Mouse (Mus musculus): Measurements from ENCODE around the gene Wnk2. TPM values are rescaled to one million over a fixed set of nuclear protein-coding genes. Genes with fewer than 3 reads are reported as not detected.

Wnk2 gene
- polyA plus RNA-seq, 1 experiment: not detected

DNA sequence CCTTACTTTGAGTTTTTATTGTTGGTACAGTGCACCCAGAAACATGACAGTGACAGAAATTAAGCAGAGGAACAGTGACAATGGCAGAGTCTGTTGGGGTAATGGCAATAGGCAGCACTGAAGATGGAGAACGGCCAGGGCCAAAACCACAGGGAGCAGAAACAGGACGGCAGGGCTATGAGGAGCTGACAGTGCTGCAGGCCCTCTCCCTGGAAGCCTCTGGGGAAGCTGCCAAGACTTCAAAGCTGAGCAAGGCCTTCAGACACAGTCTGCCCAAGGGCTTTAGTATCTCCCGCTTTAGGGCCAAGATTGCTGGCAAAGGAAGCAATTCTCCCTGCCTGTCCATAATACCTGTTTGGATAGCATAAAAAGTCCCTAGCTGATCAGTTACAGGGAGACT, 146.1 kb downstream of the Wnk2 start:
- H3K36me3 ChIP-seq (ENCODE audit: control insufficient read depth): no peaks in the 10 kb centered on the region
- H3K4me3 ChIP-seq (replicated peaks): no peak overlapping the region
- H3K4me1 ChIP-seq (ENCODE audit: control insufficient read depth): no peaks in the 10 kb centered on the region
- H3K27me3 ChIP-seq (ENCODE audit: control insufficient read depth): no peaks in the 10 kb centered on the region
- H3K9me3 ChIP-seq (ENCODE audit: control insufficient read depth, low read length): no peaks in the 10 kb centered on the region
- no peak for TF ChIP-seq GATA1 (IDR thresholded peaks at IDR 0.05; ENCODE audit: low read length)
- TF ChIP-seq TAL1 (IDR thresholded peaks at IDR 0.05; ENCODE audit: low read length): no peak

DNA sequence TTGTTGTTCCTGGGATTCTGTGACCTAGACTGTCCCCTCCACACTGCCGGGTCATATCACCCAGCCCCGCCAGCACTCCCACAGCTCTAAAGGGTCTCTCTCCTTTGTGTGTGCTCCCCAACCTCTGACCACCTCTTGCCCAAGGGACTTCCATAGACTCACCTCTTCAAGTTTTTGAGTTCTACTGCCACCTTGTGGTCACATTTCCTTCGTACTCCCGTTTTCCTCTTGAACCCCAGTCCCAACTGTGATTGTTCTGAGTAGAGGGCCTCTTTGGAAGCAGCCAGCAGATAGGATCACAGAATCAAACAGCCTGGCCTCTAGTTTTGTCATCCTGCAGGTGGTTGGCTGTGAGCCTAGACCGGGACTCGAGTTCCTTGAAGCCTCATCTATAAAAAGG, 149.2 kb downstream of the Wnk2 start:
- no peaks in the 10 kb centered on the region for H3K4me1 ChIP-seq (ENCODE audit: control insufficient read depth)
- H3K36me3 ChIP-seq (ENCODE audit: control insufficient read depth): no peaks in the 10 kb centered on the region

DNA sequence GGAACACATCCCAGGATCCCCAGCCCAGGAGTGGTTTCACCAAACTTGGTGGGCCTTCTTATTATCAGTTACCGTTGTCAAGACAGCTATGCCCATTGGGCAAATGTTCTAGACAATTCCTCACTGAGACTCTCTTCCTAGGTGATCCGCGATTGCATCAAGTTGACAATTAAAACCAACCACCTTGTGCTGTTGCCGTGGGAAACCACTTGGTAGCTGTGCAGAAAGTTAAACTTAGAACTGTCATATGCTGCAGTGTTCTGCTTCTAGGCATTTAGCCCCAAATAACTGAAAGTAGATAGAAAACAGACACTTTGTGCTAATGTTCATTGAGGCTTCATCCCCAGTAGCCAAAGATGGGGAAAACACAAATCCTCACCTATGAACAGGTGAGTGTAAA, 151.1 kb downstream of the Wnk2 start:
- no peaks in the 10 kb centered on the region for H3K4me1 ChIP-seq (ENCODE audit: control insufficient read depth)
- no peaks in the 10 kb centered on the region for H3K27me3 ChIP-seq (ENCODE audit: control insufficient read depth)
- H3K36me3 ChIP-seq (ENCODE audit: control insufficient read depth): no peaks in the 10 kb centered on the region
- no peaks in the 10 kb centered on the region for H3K9me3 ChIP-seq (ENCODE audit: control insufficient read depth, low read length)
- H3K4me3 ChIP-seq (replicated peaks): no peak overlapping the region
- no peak for TF ChIP-seq GATA1 (IDR thresholded peaks at IDR 0.05; ENCODE audit: low read length)
- TF ChIP-seq TAL1 (IDR thresholded peaks at IDR 0.05; ENCODE audit: low read length): no peak

More for the DNA sequence above, 149.2 kb downstream of the Wnk2 start:
- Histone ChIP-seq H3K9me3 (ENCODE audit: control insufficient read depth, low read length) (no peaks in the 10 kb centered on the region), H3K27me3 (ENCODE audit: control insufficient read depth) (no peaks in the 10 kb centered on the region), H3K4me3 (replicated peaks) (no peak overlapping the region)
- TF ChIP-seq GATA1 (IDR thresholded peaks at IDR 0.05; ENCODE audit: low read length): no peak
- no peak for TF ChIP-seq TAL1 (IDR thresholded peaks at IDR 0.05; ENCODE audit: low read length)

DNA sequence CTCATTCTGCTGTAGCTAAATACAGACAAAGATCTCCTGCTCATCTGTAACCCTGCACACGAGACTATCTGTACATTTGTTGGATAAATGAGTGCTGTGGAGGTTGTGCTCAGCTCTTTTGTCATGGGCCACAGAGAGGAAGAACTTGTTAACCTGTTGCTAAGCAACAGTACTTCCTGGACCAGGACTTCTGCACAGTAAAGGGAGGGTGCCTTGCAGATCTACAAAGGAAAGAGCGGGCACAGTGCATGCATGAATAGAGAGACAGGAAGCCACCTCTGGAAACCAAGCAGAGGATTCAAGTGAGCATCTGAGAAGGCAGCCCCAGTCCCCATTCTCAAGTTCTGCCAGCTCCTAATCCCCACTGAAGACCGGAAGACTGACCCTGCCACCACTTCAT, 152.9 kb downstream of the Wnk2 start:
- no peak overlapping the region for H3K4me3 ChIP-seq (replicated peaks)
- H3K36me3 ChIP-seq (ENCODE audit: control insufficient read depth): no peaks in the 10 kb centered on the region
- no peaks in the 10 kb centered on the region for H3K27me3 ChIP-seq (ENCODE audit: control insufficient read depth)
- H3K9me3 ChIP-seq (ENCODE audit: control insufficient read depth, low read length): no peaks in the 10 kb centered on the region
- TF ChIP-seq TAL1 (IDR thresholded peaks at IDR 0.05; ENCODE audit: low read length) (no peak), GATA1 (IDR thresholded peaks at IDR 0.05; ENCODE audit: low read length) (no peak)
- H3K4me1 ChIP-seq (ENCODE audit: control insufficient read depth): no peaks in the 10 kb centered on the region

DNA sequence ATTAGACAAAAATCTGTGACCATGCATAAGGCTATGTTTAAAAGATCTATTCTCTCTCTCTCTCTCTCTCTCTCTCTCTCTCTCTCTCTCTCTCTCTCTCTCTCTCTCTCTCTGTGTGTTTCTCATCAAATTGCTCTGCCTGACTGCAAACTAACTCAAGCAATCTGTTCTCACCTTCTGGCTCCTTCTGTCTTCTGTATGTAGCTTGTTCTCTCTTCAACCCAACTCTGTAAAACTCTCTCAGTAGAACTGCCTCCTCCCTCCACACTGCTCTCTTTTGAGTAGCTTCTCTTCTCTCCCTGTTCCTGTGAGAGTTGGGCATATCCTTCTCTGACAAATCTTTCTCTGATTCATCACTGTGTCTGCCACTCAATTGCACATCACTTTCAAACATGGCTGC, 154.9 kb downstream of the Wnk2 start:
- Histone ChIP-seq H3K4me3 (replicated peaks) (no peak overlapping the region), H3K4me1 (ENCODE audit: control insufficient read depth) (no peaks in the 10 kb centered on the region), H3K36me3 (ENCODE audit: control insufficient read depth) (no peaks in the 10 kb centered on the region), H3K9me3 (ENCODE audit: control insufficient read depth, low read length) (no peaks in the 10 kb centered on the region), H3K27me3 (ENCODE audit: control insufficient read depth) (no peaks in the 10 kb centered on the region)
- TF ChIP-seq GATA1 (IDR thresholded peaks at IDR 0.05; ENCODE audit: low read length): no peak
- no peak for TF ChIP-seq TAL1 (IDR thresholded peaks at IDR 0.05; ENCODE audit: low read length)

DNA sequence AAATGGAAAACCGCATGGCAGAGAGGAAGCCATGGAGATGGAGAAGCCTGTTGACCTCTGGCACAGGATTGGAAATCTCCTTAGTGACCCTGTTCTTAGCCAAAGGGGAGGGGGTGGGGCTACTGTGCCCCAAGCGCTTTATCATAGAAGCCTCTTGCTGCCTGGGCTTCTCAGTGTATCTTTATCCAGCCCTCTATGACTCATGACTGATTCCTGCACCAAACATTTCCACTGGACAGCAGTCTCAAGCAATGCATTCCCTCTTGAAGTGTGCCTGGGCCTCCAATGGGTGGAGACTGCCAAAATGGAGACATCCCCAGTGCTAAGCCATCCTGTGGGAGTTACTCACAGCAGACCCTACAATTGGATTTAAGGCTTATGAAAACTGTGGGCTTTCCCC, 157.7 kb downstream of the Wnk2 start:
- Histone ChIP-seq H3K27me3 (ENCODE audit: control insufficient read depth) (no peaks in the 10 kb centered on the region), H3K4me3 (replicated peaks) (no peak overlapping the region), H3K4me1 (ENCODE audit: control insufficient read depth) (no peaks in the 10 kb centered on the region), H3K36me3 (ENCODE audit: control insufficient read depth) (no peaks in the 10 kb centered on the region), H3K9me3 (ENCODE audit: control insufficient read depth, low read length) (no peaks in the 10 kb centered on the region; the same call in 1 of the 2 replicates)
- TF ChIP-seq TAL1 (IDR thresholded peaks at IDR 0.05; ENCODE audit: low read length) (no peak), GATA1 (IDR thresholded peaks at IDR 0.05; ENCODE audit: low read length) (no peak)

Other genes starting within 250 kb of the Wnk2 start
- gene Fam120a, start 180.0 kb downstream of the Wnk2 start, polyA plus RNA-seq (2012): 10.7 and 10.8 TPM in 2 replicates
- 1.8 and 1.9 TPM in 2 replicates for gene Ninj1, start 39.5 kb upstream of the Wnk2 start, polyA plus RNA-seq (2012)
- gene Card19, start 68.0 kb upstream of the Wnk2 start, polyA plus RNA-seq (2012): 0.32 and 0.67 TPM in 2 replicates
- gene Susd3, start 100.7 kb upstream of the Wnk2 start, polyA plus RNA-seq (2012): 0.05 and 0.08 TPM in 2 replicates
- 0.02 TPM in 1 of 2 replicates, not detected in the other for gene Fgd3, start 172.3 kb upstream of the Wnk2 start, polyA plus RNA-seq (2012)
- 0.91 and 1.3 TPM in 2 replicates for gene Bicd2, start 193.6 kb upstream of the Wnk2 start, polyA plus RNA-seq (2012)